Mouse (Mus musculus) MEL (cell line): ENCODE data around the gene Gm49322. TPM values are rescaled to one million over a fixed set of nuclear protein-coding genes. Genes with fewer than 3 reads are reported as not detected.
A peak's percentile ranks its signal among the peaks of the same experiment; 100 is the strongest.

Experiments used
- DNase-seq: peaks from one replicate; pipeline ENCODE4 v3.0.0; 2011; ENCODE audit warnings: low read depth, low spot score
- H3K27ac ChIP-seq: 2 replicates; pipeline ENCODE4 v1.5.1; 2012; ENCODE audit warnings: low read depth, mild to moderate bottlenecking, control low read depth, low read length, moderate library complexity; ENCODE audit not compliant: control insufficient read depth
- H3K27me3 ChIP-seq, 2 experiments: fragments of 150-350 bp in 1 of 2; sonication (generic) in 1 of 2; 2 replicates each; pipeline ENCODE4 v1.6.1; 2012; ENCODE audit warnings: low read length in 2 of 2, mild to moderate bottlenecking in 2 of 2, improper control_type of control experiment in 1 of 2, moderate library complexity in 1 of 2; ENCODE audit not compliant: insufficient read depth in 2 of 2, control insufficient read depth in 1 of 2
- H3K36me3 ChIP-seq, 2 experiments: 2 replicates each; pipeline ENCODE4 v1.6.1; 2012 to 2014; ENCODE audit warnings: low read length in 2 of 2, improper control_type of control experiment in 1 of 2, inconsistent platforms in 1 of 2, mild to moderate bottlenecking in 1 of 2; ENCODE audit not compliant: insufficient read depth in 2 of 2, control insufficient read depth in 1 of 2
- H3K4me1 ChIP-seq, 2 experiments: fragments of 150-350 bp in 1 of 2; sonication (generic) in 1 of 2; 2 replicates each; pipeline ENCODE4 v1.6.1; 2012; ENCODE audit warnings: low read length in 2 of 2, improper control_type of control experiment in 1 of 2, mild to moderate bottlenecking in 1 of 2; ENCODE audit not compliant: insufficient read depth in 2 of 2, control insufficient read depth in 1 of 2
- H3K4me3 ChIP-seq, 2 experiments: fragments of 150-350 bp in 1 of 2; sonication (generic) in 1 of 2; 2 replicates each; pipeline ENCODE4 v1.5.1; 2012; ENCODE audit warnings: low read depth in 2 of 2, low read length in 2 of 2, mild to moderate bottlenecking in 2 of 2, moderate library complexity in 2 of 2, control low read depth in 1 of 2, improper control_type of control experiment in 1 of 2; ENCODE audit not compliant: control insufficient read depth in 1 of 2, insufficient read depth in 1 of 2
- H3K79me2 ChIP-seq: 2 replicates; pipeline ENCODE4 v1.6.1; 2012; ENCODE audit warnings: mild to moderate bottlenecking, low read length, moderate library complexity; ENCODE audit not compliant: control insufficient read depth, poor library complexity, insufficient read depth
- H3K9ac ChIP-seq: 2 replicates; pipeline ENCODE4 v1.6.1; 2012; ENCODE audit warnings: low read depth, mild to moderate bottlenecking, control low read depth, low read length, moderate library complexity; ENCODE audit not compliant: control insufficient read depth, poor library complexity, severe bottlenecking
- H3K9me3 ChIP-seq: fragments of 150-350 bp; sonication (generic); replicated peaks from 2 replicates; pipeline ENCODE4 v1.6.1; 2012; ENCODE audit warnings: mild to moderate bottlenecking, low read length, improper control_type of control experiment, moderate library complexity; ENCODE audit not compliant: insufficient read depth
- BHLHE40 ChIP-seq: IDR thresholded peaks from 2 replicates; pipeline ENCODE4 v1.6.1; 2012; ENCODE audit warnings: low read depth, mild to moderate bottlenecking, inconsistent platforms, low read length, improper control_type of control experiment, borderline replicate concordance
- CHD1 ChIP-seq: IDR thresholded peaks from 2 replicates; pipeline ENCODE4 v1.6.1; 2012; ENCODE audit warnings: low read depth, mild to moderate bottlenecking, inconsistent platforms, low read length, improper control_type of control experiment
- CHD2 ChIP-seq: IDR thresholded peaks from 2 replicates; pipeline ENCODE4 v1.6.1; 2011; ENCODE audit warnings: low read length, improper control_type of control experiment
- E2F4 ChIP-seq: IDR thresholded peaks from 2 replicates; pipeline ENCODE4 v1.6.1; 2011; ENCODE audit warnings: low read depth, low read length, improper control_type of control experiment, borderline replicate concordance
- ELF1 ChIP-seq: IDR thresholded peaks from 2 replicates; pipeline ENCODE4 v1.6.1; 2014; ENCODE audit warnings: low read depth, mild to moderate bottlenecking, inconsistent platforms, low read length, improper control_type of control experiment, moderate library complexity
- EP300 ChIP-seq, 2 experiments: IDR thresholded peaks; 2 replicates each; pipeline ENCODE4 v1.6.1; 2011; ENCODE audit warnings: improper control_type of control experiment in 2 of 2, low read length in 2 of 2, low read depth in 1 of 2, mild to moderate bottlenecking in 1 of 2
- GABPA ChIP-seq: IDR thresholded peaks from 2 replicates; pipeline ENCODE4 v1.6.1; 2012; ENCODE audit warnings: low read depth, mild to moderate bottlenecking, inconsistent platforms, low read length, improper control_type of control experiment, moderate library complexity
- GATA1 ChIP-seq: IDR thresholded peaks from 2 replicates; pipeline ENCODE4 v1.6.1; 2011; ENCODE audit warnings: low read depth, low read length, improper control_type of control experiment
- HCFC1 ChIP-seq: IDR thresholded peaks from 2 replicates; pipeline ENCODE4 v1.6.1; 2012; ENCODE audit warnings: low read depth, mild to moderate bottlenecking, inconsistent platforms, low read length, improper control_type of control experiment, moderate library complexity
- JUND ChIP-seq: IDR thresholded peaks from 2 replicates; pipeline ENCODE4 v1.6.1; 2011; ENCODE audit warnings: low read depth, mild to moderate bottlenecking, improper control_type of control experiment, low read length
- KAT2A ChIP-seq: conservative IDR thresholded peaks from 2 replicates; pipeline ENCODE4 v1.6.1; 2012; ENCODE audit warnings: low read depth, low read length, improper control_type of control experiment, inconsistent platforms
- MAFK ChIP-seq: IDR thresholded peaks from 2 replicates; pipeline ENCODE4 v1.6.1; 2011; ENCODE audit warnings: low read depth, mild to moderate bottlenecking, low read length, improper control_type of control experiment, borderline replicate concordance
- MAX ChIP-seq: IDR thresholded peaks from 2 replicates; pipeline ENCODE4 v1.6.1; 2011; ENCODE audit warnings: low read length, improper control_type of control experiment
- MAZ ChIP-seq: IDR thresholded peaks from 2 replicates; pipeline ENCODE4 v1.6.1; 2012; ENCODE audit warnings: low read depth, mild to moderate bottlenecking, inconsistent platforms, low read length, improper control_type of control experiment
- MEF2A ChIP-seq: IDR thresholded peaks from 2 replicates; pipeline ENCODE4 v1.6.1; 2014; ENCODE audit warnings: low read depth, mild to moderate bottlenecking, inconsistent platforms, low read length, improper control_type of control experiment; ENCODE audit not compliant: poor library complexity, insufficient replicate concordance, severe bottlenecking; ENCODE audit errors: extremely low read depth
- MXI1 ChIP-seq: IDR thresholded peaks from 2 replicates; pipeline ENCODE4 v1.6.1; 2011; ENCODE audit warnings: mild to moderate bottlenecking, low read depth, low read length, improper control_type of control experiment
- MYB ChIP-seq: IDR thresholded peaks from 2 replicates; pipeline ENCODE4 v1.6.1; 2011; ENCODE audit warnings: mild to moderate bottlenecking, low read depth, low read length, improper control_type of control experiment
- MYC ChIP-seq: IDR thresholded peaks from 2 replicates; pipeline ENCODE4 v1.6.1; 2011; ENCODE audit warnings: low read depth, mild to moderate bottlenecking, low read length, improper control_type of control experiment, moderate library complexity
- NELFE ChIP-seq: IDR thresholded peaks from 2 replicates; pipeline ENCODE4 v1.6.1; 2011; ENCODE audit warnings: low read depth, low read length, improper control_type of control experiment
- NRF1 ChIP-seq: IDR thresholded peaks from 2 replicates; pipeline ENCODE4 v1.6.1; 2014; ENCODE audit warnings: low read depth, mild to moderate bottlenecking, inconsistent platforms, low read length, improper control_type of control experiment, moderate library complexity; ENCODE audit not compliant: poor library complexity, insufficient read depth, severe bottlenecking
- POLR2A ChIP-seq, 2 experiments: IDR thresholded peaks; 2 replicates each; pipeline ENCODE4 v1.6.1; 2011 to 2012; ENCODE audit warnings: low read length in 2 of 2, mild to moderate bottlenecking in 2 of 2, control low read depth in 1 of 2, improper control_type of control experiment in 1 of 2, low read depth in 1 of 2, moderate library complexity in 1 of 2; ENCODE audit not compliant: control insufficient read depth in 1 of 2, insufficient read depth in 1 of 2, poor library complexity in 1 of 2
- POLR2AphosphoS2 ChIP-seq: IDR thresholded peaks from 2 replicates; pipeline ENCODE4 v1.6.1; 2011; ENCODE audit warnings: low read length, improper control_type of control experiment
- POLR2AphosphoS5 ChIP-seq: IDR thresholded peaks from 2 replicates; pipeline ENCODE4 v1.6.1; 2012; ENCODE audit warnings: low read depth, borderline replicate concordance, mild to moderate bottlenecking, inconsistent platforms, low read length, moderate library complexity, mixed read lengths
- RAD21 ChIP-seq: IDR thresholded peaks from 2 replicates; pipeline ENCODE4 v1.6.1; 2011; ENCODE audit warnings: mild to moderate bottlenecking, low read depth, low read length, improper control_type of control experiment
- RCOR1 ChIP-seq: IDR thresholded peaks from 2 replicates; pipeline ENCODE4 v1.6.1; 2012; ENCODE audit warnings: low read depth, mild to moderate bottlenecking, inconsistent platforms, low read length, improper control_type of control experiment
- SIN3A ChIP-seq: IDR thresholded peaks from 2 replicates; pipeline ENCODE4 v1.6.1; 2012; ENCODE audit warnings: low read length, improper control_type of control experiment, inconsistent platforms
- SMC3 ChIP-seq: IDR thresholded peaks from 2 replicates; pipeline ENCODE4 v1.6.1; 2011; ENCODE audit warnings: low read depth, low read length, improper control_type of control experiment
- TAL1 ChIP-seq: IDR thresholded peaks from 2 replicates; pipeline ENCODE4 v1.6.1; 2012; ENCODE audit warnings: mild to moderate bottlenecking, inconsistent platforms, low read length, moderate library complexity, mixed read lengths
- TBP ChIP-seq: IDR thresholded peaks from 2 replicates; pipeline ENCODE4 v1.8.0; 2011; ENCODE audit warnings: low read depth, low read length, improper control_type of control experiment
- TCF12 ChIP-seq: IDR thresholded peaks from 2 replicates; pipeline ENCODE4 v1.6.1; 2014; ENCODE audit warnings: low read depth, mild to moderate bottlenecking, inconsistent platforms, low read length, improper control_type of control experiment, moderate library complexity
- UBTF ChIP-seq: IDR thresholded peaks from 2 replicates; pipeline ENCODE4 v1.6.1; 2012; ENCODE audit warnings: low read depth, mild to moderate bottlenecking, inconsistent platforms, low read length, improper control_type of control experiment, moderate library complexity, borderline replicate concordance; ENCODE audit not compliant: insufficient read depth
- USF1 ChIP-seq: IDR thresholded peaks from 2 replicates; pipeline ENCODE4 v1.6.1; 2014; ENCODE audit warnings: low read depth, mild to moderate bottlenecking, inconsistent platforms, low read length, improper control_type of control experiment, moderate library complexity
- USF2 ChIP-seq, 2 experiments: IDR thresholded peaks; 2 replicates each; pipeline ENCODE4 v1.6.1; 2011 to 2012; ENCODE audit warnings: improper control_type of control experiment in 2 of 2, low read length in 2 of 2, borderline replicate concordance in 1 of 2, inconsistent platforms in 1 of 2, low read depth in 1 of 2, mild to moderate bottlenecking in 1 of 2; ENCODE audit not compliant: insufficient read depth in 1 of 2
- ZC3H11A ChIP-seq: IDR thresholded peaks from 2 replicates; pipeline ENCODE4 v1.6.1; 2012; ENCODE audit warnings: low read depth, mild to moderate bottlenecking, inconsistent platforms, low read length, improper control_type of control experiment
- ZKSCAN1 ChIP-seq: IDR thresholded peaks from 2 replicates; pipeline ENCODE4 v1.6.1; 2012; ENCODE audit warnings: low read depth, mild to moderate bottlenecking, inconsistent platforms, low read length, improper control_type of control experiment, moderate library complexity
- ZMIZ1 ChIP-seq: IDR thresholded peaks from 2 replicates; pipeline ENCODE4 v1.6.1; 2012; ENCODE audit warnings: low read depth, mild to moderate bottlenecking, inconsistent platforms, low read length, improper control_type of control experiment, moderate library complexity
- ZNF384 ChIP-seq: IDR thresholded peaks from 2 replicates; pipeline ENCODE4 v1.6.1; 2012; ENCODE audit warnings: low read depth, mild to moderate bottlenecking, inconsistent platforms, low read length, improper control_type of control experiment
- polyA plus RNA-seq, 2 experiments: library from polyadenylated mRNA; stranded (reverse) in 1 of 2; unstranded in 1 of 2; fragments of >175 nt in 1 of 2; fragments of >200 nt in 1 of 2; gene quantifications; 2 replicates each; pipeline versions ENCODE4 v1.2.1 to v1.2.4; 2012; ENCODE audit warnings: low replicate concordance in 2 of 2, low read depth in 1 of 2; ENCODE audit not compliant: insufficient read length in 2 of 2, insufficient read depth in 1 of 2, missing spikeins in 1 of 2
- total RNA-seq: library from RNA; depleted of rRNA; stranded (reverse); fragments of 300-350 nt; gene quantifications from 2 replicates; pipeline ENCODE4 v1.2.3, GENCODE M21; 2012

Gm49322 gene
- total and polyA plus RNA-seq, 3 experiments = 1.8 to 2.1 TPM; not detected in 1

- H3K27ac ChIP-seq = peak overlapping the region; percentile 95
- H3K36me3 ChIP-seq = peaks cover 0 to 18% of the 10 kb centered on the region in 2 experiments; a peak in 2 of 4 replicates
- H3K4me3 ChIP-seq = peak overlapping the region; percentile 55 to 66
- H3K79me2 ChIP-seq = peaks cover 34% of the 10 kb centered on the region
- H3K9ac ChIP-seq = peak overlapping the region; percentile 88
- H3K27me3 ChIP-seq = no peaks in the 10 kb centered on the region
- peak; percentile 96 for DNase-seq
- H3K9me3 ChIP-seq = no peaks in the 10 kb centered on the region
- H3K4me1 ChIP-seq = peaks cover 8 to 24% of the 10 kb centered on the region in 2 experiments; a peak in 3 of 4 replicates
- TF ChIP-seq MYC (0 out of 2 replicates have a peak, but pooled peaks have one; percentile 62), MAFK (no peak), ELF1 (no peak), MAX (peak; percentile 60; the same call in 1 of the 2 replicates), ZMIZ1 (no peak), EP300 (IDR thresholded peaks at IDR 0.05; ENCODE audit: low read depth in 1 of 2, low read length in 2 of 2) (no peak), HCFC1 (no peak), MAZ (peak; percentile 68; the same call in 1 of the 2 replicates), SMC3 (peak; percentile 90), MXI1 (peak; percentile 85), CHD2 (no peak), GATA1 (no peak), ZC3H11A (peak; percentile 37; the same call in 1 of the 2 replicates), POLR2AphosphoS5 (no peak), TCF12 (no peak; the same call in 1 of the 2 replicates), USF2 (IDR thresholded peaks at IDR 0.05; ENCODE audit: borderline replicate concordance in 1 of 2, insufficient read depth in 1 of 2, low read depth in 1 of 2, low read length in 2 of 2) (no peak), SIN3A (no peak; the same call in 1 of the 2 replicates), E2F4 (no peak), ZNF384 (no peak), NELFE (peak; percentile 41; the same call in 1 of the 2 replicates), NRF1 (no peak), USF1 (no peak), KAT2A (no peak), TBP (peak; percentile 51; the same call in 1 of the 2 replicates), TAL1 (no peak), POLR2A (IDR thresholded peaks at IDR 0.05; ENCODE audit: control insufficient read depth in 1 of 2, insufficient read depth in 1 of 2, low read depth in 1 of 2, low read length in 2 of 2, poor library complexity in 1 of 2) (no peak), POLR2AphosphoS2 (no peak), CHD1 (no peak), BHLHE40 (no peak), MYB (no peak), ZKSCAN1 (no peak), UBTF (no peak), RCOR1 (no peak), GABPA (no peak), MEF2A (no peak), RAD21 (peak; percentile 56), JUND (no peak)
These were observed 26.9 kb upstream of the Gm49322 start for GRCm38 (mm10) chr10:80578911-80579310.
